25 mouse cellular contexts compared by ENCODE assay signal in genomic region chr6:18467777-18468176, GRCm38 (mm10). TPM values are rescaled to one million over a fixed set of nuclear protein-coding genes. Genes with fewer than 3 reads are reported as not detected.
A peak's percentile ranks its signal among the peaks of the same experiment; 100 is the strongest.
DNase-seq lines count a peak whose midpoint lies in the region; ATAC-seq and TF ChIP-seq lines count a peak whose summit lies in the region.
"Had no signal": no experiment of that assay in that cellular context is flagged by ENCODE, and none has a peak within 500 bp of the region (broad histone marks: within the 10 kb centered on the region; RNA-seq: fewer than 3 reads in every experiment).

No protein-coding gene starts in this region.

- peaks cover 37% of the 10 kb centered on the region for H3K4me1 ChIP-seq in forebrain, embryonic 15.5 days
- H3K4me1 ChIP-seq in forebrain, embryonic 13.5 days, result peaks cover 21% of the 10 kb centered on the region
- peaks cover 15% of the 10 kb centered on the region for H3K4me1 ChIP-seq in cortical plate, adult 2 months (ENCODE audit: control insufficient read depth, insufficient read depth, low read length)
- H3K4me1 ChIP-seq in limb, embryonic 10.5 days, result peaks cover 17% of the 10 kb centered on the region
- H3K4me1 ChIP-seq: heart, embryonic 15.5 days; liver, embryonic 15.5 days; lung, embryonic 15.5 days; megakaryocyte, embryonic 14.5 days; stomach, embryonic 15.5 days had no signal

- no peaks in the 10 kb centered on the region for H3K36me3 ChIP-seq in forebrain, embryonic 15.5 days
- H3K36me3 ChIP-seq in forebrain, embryonic 13.5 days (ENCODE audit: poor library complexity, severe bottlenecking), result no peaks in the 10 kb centered on the region
- no peaks in the 10 kb centered on the region for H3K36me3 ChIP-seq in limb, embryonic 10.5 days
- H3K36me3 ChIP-seq: embryonic facial prominence, embryonic 10.5 days; heart, embryonic 15.5 days; liver, embryonic 15.5 days; lung, embryonic 15.5 days; midbrain, embryonic 15.5 days; stomach, embryonic 15.5 days had no signal

- intact Hi-C loops in left cerebral cortex, adult 2 months (cut with DNase I), result no loop called here
- intact Hi-C loops in left cerebral cortex, postnatal 10 days (cut with DNase I), result no loop called here

- H3K27ac ChIP-seq in forebrain, embryonic 15.5 days (replicated peaks), result peak overlapping the region; percentile 17; the same call in 1 of the 2 replicates
- H3K27ac ChIP-seq in forebrain, embryonic 13.5 days, result no peak overlapping the region
- H3K27ac ChIP-seq in left cerebral cortex, adult 2 months, result peak overlapping the region; percentile 19; the same call in 1 of the 2 replicates
- H3K27ac ChIP-seq in cortical plate, adult 2 months (ENCODE audit: insufficient read depth, low read length), result peak overlapping the region; percentile 72
- 0 out of 2 replicates have a peak overlapping the region, but pooled peaks have one; percentile 19 for H3K27ac ChIP-seq in limb, embryonic 10.5 days
- H3K27ac ChIP-seq: embryonic facial prominence, embryonic 10.5 days; heart, embryonic 15.5 days; liver, embryonic 15.5 days; lung, embryonic 15.5 days; midbrain, embryonic 15.5 days; stomach, embryonic 15.5 days had no signal

- WGBS in forebrain, embryonic 15.5 days, result 44% methylated on average over 2 of the region's 2 CpGs
- 52% methylated on average over 2 of the region's 2 CpGs for WGBS in forebrain, embryonic 13.5 days
- 53% methylated on average over 2 of the region's 2 CpGs for WGBS in limb, embryonic 10.5 days

- H3K4me2 ChIP-seq in forebrain, embryonic 15.5 days (replicated peaks), result no peak overlapping the region
- H3K4me2 ChIP-seq in forebrain, embryonic 13.5 days, result no peak overlapping the region
- H3K4me2 ChIP-seq: heart, embryonic 15.5 days; liver, embryonic 15.5 days; lung, embryonic 15.5 days; midbrain, embryonic 15.5 days; stomach, embryonic 15.5 days had no signal

- no peak overlapping the region for H3K9ac ChIP-seq in forebrain, embryonic 15.5 days (replicated peaks)
- no peak overlapping the region for H3K9ac ChIP-seq in forebrain, embryonic 13.5 days
- H3K9ac ChIP-seq: heart, embryonic 15.5 days; liver, embryonic 15.5 days; lung, embryonic 15.5 days; midbrain, embryonic 15.5 days; stomach, embryonic 15.5 days had no signal

- DNase-seq in left cerebral cortex, adult 2 months (ENCODE audit: extremely low spot score in 1 of 2, low spot score in 2 of 2), result no peak
- DNase-seq in left cerebral cortex, postnatal 10 days (ENCODE audit: extremely low spot score in 1 of 2, low spot score in 2 of 2), result no peak
- no peak for DNase-seq in limb, embryonic 10.5 days (ENCODE audit: low spot score)
- no peak for DNase-seq in urinary bladder, postnatal 36 days (ENCODE audit: low spot score in 2 of 2)
- DNase-seq: cerebellum, adult 8-10 months; gastrocnemius, postnatal 36 days; heart, postnatal 36 days; kidney, adult 2 months; kidney, postnatal 10 days; lung, postnatal 36 days; right cerebral cortex, adult 18-20 months; right cerebral cortex, postnatal 4 days had no signal

- H3K9me3 ChIP-seq in forebrain, embryonic 15.5 days, result no peaks in the 10 kb centered on the region
- H3K9me3 ChIP-seq in forebrain, embryonic 13.5 days (replicated peaks), result no peaks in the 10 kb centered on the region
- H3K9me3 ChIP-seq in limb, embryonic 10.5 days (replicated peaks), result no peaks in the 10 kb centered on the region
- H3K9me3 ChIP-seq: embryonic facial prominence, embryonic 10.5 days; heart, embryonic 15.5 days; liver, embryonic 15.5 days; lung, embryonic 15.5 days; megakaryocyte, embryonic 14.5 days; midbrain, embryonic 15.5 days; stomach, embryonic 15.5 days had no signal

- H3K4me3 ChIP-seq in forebrain, embryonic 15.5 days, result no peak overlapping the region
- no peak overlapping the region for H3K4me3 ChIP-seq in forebrain, embryonic 13.5 days
- H3K4me3 ChIP-seq in left cerebral cortex, adult 2 months, result no peak overlapping the region
- H3K4me3 ChIP-seq in cortical plate, adult 2 months (ENCODE audit: insufficient read depth, low read length), result no peak overlapping the region
- H3K4me3 ChIP-seq in limb, embryonic 10.5 days, result no peak overlapping the region
- H3K4me3 ChIP-seq: embryonic facial prominence, embryonic 10.5 days; heart, embryonic 15.5 days; liver, embryonic 15.5 days; lung, embryonic 15.5 days; megakaryocyte, embryonic 14.5 days; midbrain, embryonic 15.5 days; stomach, embryonic 15.5 days had no signal

- no peaks in the 10 kb centered on the region for H3K27me3 ChIP-seq in forebrain, embryonic 15.5 days
- H3K27me3 ChIP-seq in forebrain, embryonic 13.5 days, result no peaks in the 10 kb centered on the region
- no peaks in the 10 kb centered on the region for H3K27me3 ChIP-seq in limb, embryonic 10.5 days (ENCODE audit: low read depth, poor library complexity, severe bottlenecking)
- H3K27me3 ChIP-seq: heart, embryonic 15.5 days; liver, embryonic 15.5 days; lung, embryonic 15.5 days; megakaryocyte, embryonic 14.5 days; midbrain, embryonic 15.5 days; stomach, embryonic 15.5 days had no signal

- TF ChIP-seq POLR2A in cortical plate, adult 2 months (IDR thresholded peaks at IDR 0.05; ENCODE audit: extremely low read depth, insufficient read depth, low read length), result no peak

- no peak for TF ChIP-seq CTCF in left cerebral cortex, adult 2 months (IDR thresholded peaks at IDR 0.05)
- TF ChIP-seq CTCF in cortical plate, adult 2 months (IDR thresholded peaks at IDR 0.05; ENCODE audit: extremely low read depth, insufficient read depth, low read length), result no peak

- no peak for ATAC-seq in forebrain, embryonic 15.5 days (replicated peaks)
- ATAC-seq in forebrain, embryonic 13.5 days, result no peak
- ATAC-seq: activated CD4-positive, CD25-positive, alpha-beta regulatory T cell, adult 4 months; midbrain, embryonic 15.5 days had no signal

RNA-seq across cellular contexts. Expression of gene Cttnbp2, which starts 46.9 kb away (rescaled TPM):
- polyA plus RNA-seq in forebrain, embryonic 15.5 days (2015; fragmentation: Nextera tagmentation; extraction: Ambion mirVana), result 122 TPM in 2 replicates
- polyA plus RNA-seq in forebrain, embryonic 13.5 days (2015; fragmentation: Nextera tagmentation; extraction: Ambion mirVana), result 50.4 and 59.1 TPM in 2 replicates
- 100 to 1,000 TPM; 164 to 179 TPM for total RNA-seq in left cerebral cortex, adult 2 months (2021)
- total RNA-seq in left cerebral cortex, postnatal 10 days (2021), result 100 to 1,000 TPM; 122 to 131 TPM
- 79.0 and 85.7 TPM in 2 replicates for polyA plus RNA-seq in cortical plate, adult 2 months (2012; rRNA removed)
- 16.0 and 20.2 TPM in 2 replicates for polyA plus RNA-seq in limb, embryonic 10.5 days (2016; fragmentation: Nextera tagmentation; extraction: Ambion mirVana)
- total RNA-seq: common myeloid progenitor, adult 5-6 weeks had no signal
- polyA plus RNA-seq: activated CD4-positive, CD25-positive, alpha-beta regulatory T cell, adult 4 months; C2C12 had no signal
